Mouse (Mus musculus) CH12.LX (cell line): ENCODE data around the gene Vwa7. TPM values are rescaled to one million over a fixed set of nuclear protein-coding genes. Genes with fewer than 3 reads are reported as not detected.

ENCODE experiments used
- DNase-seq: peaks from one replicate; pipeline ENCODE4 v3.0.0-alpha.2; 2013; ENCODE audit errors: extremely low read depth
- H3K27ac ChIP-seq: 2 replicates; pipeline ENCODE4 v1.5.1; 2012; ENCODE audit warnings: low read depth, mild to moderate bottlenecking, control low read depth, moderate library complexity; ENCODE audit not compliant: insufficient read depth
- H3K27me3 ChIP-seq: replicated peaks from 2 replicates; pipeline ENCODE3; 2012; ENCODE audit warnings: inconsistent platforms
- H3K36me3 ChIP-seq, 2 experiments: replicated peaks in 1 of 2; 2 replicates each; pipeline versions ENCODE3 to v1.6.1; 2012; ENCODE audit warnings: inconsistent platforms in 1 of 2, low read length in 1 of 2, mild to moderate bottlenecking in 1 of 2, mixed read lengths in 1 of 2, moderate library complexity in 1 of 2; ENCODE audit not compliant: control insufficient read depth in 1 of 2, insufficient read depth in 1 of 2
- H3K4me1 ChIP-seq, 2 experiments: 2 replicates each; pipeline ENCODE4 v1.6.1; 2012; ENCODE audit warnings: inconsistent platforms in 1 of 2, moderate library complexity in 1 of 2; ENCODE audit not compliant: insufficient read depth in 2 of 2, control insufficient read depth in 1 of 2
- H3K4me2 ChIP-seq: 2 replicates; pipeline ENCODE4 v1.6.1; 2012; ENCODE audit warnings: low read depth, mild to moderate bottlenecking, control low read depth; ENCODE audit not compliant: poor library complexity, insufficient read depth, severe bottlenecking
- H3K4me3 ChIP-seq, 3 experiments: fragments of 150-350 bp in 1 of 3; sonication (generic) in 1 of 3; replicated peaks in 1 of 3; 2 replicates each; pipeline versions ENCODE3 to v1.5.1; 2011 to 2012; ENCODE audit warnings: low read depth in 2 of 3, low read length in 2 of 3, mild to moderate bottlenecking in 2 of 3, moderate library complexity in 2 of 3, control low read depth in 1 of 3, improper control_type of control experiment in 1 of 3, inconsistent platforms in 1 of 3, mixed read lengths in 1 of 3; ENCODE audit not compliant: poor library complexity in 1 of 3
- H3K79me2 ChIP-seq: replicated peaks from 2 replicates; pipeline ENCODE4 v1.6.1; 2012; ENCODE audit warnings: mild to moderate bottlenecking, moderate library complexity; ENCODE audit not compliant: control insufficient read depth, poor library complexity, insufficient read depth, severe bottlenecking; ENCODE audit errors: extremely low read depth
- H3K9ac ChIP-seq: 2 replicates; pipeline ENCODE4 v1.6.1; 2012; ENCODE audit warnings: low read depth, mild to moderate bottlenecking, control low read depth, moderate library complexity; ENCODE audit not compliant: insufficient read depth
- H3K9me3 ChIP-seq: replicated peaks from 2 replicates; pipeline ENCODE3; 2012; ENCODE audit warnings: low read length, inconsistent platforms, mixed read lengths
- CTCF ChIP-seq, 2 experiments: IDR thresholded peaks in 1 of 2; conservative IDR thresholded peaks in 1 of 2; 2 replicates each; pipeline ENCODE4 v1.5.1; 2011 to 2012; ENCODE audit warnings: low read depth in 2 of 2, low read length in 2 of 2, improper control_type of control experiment in 1 of 2, inconsistent platforms in 1 of 2, mild to moderate bottlenecking in 1 of 2, moderate library complexity in 1 of 2
- EP300 ChIP-seq: IDR thresholded peaks from 2 replicates; pipeline ENCODE4 v1.6.1; 2011; ENCODE audit warnings: low read length, improper control_type of control experiment
- NELFE ChIP-seq: IDR thresholded peaks from 2 replicates; pipeline ENCODE4 v1.6.1; 2011; ENCODE audit warnings: low read depth, low read length, improper control_type of control experiment
- POLR2A ChIP-seq: IDR thresholded peaks from 2 replicates; pipeline ENCODE4 v1.6.1; 2011; ENCODE audit warnings: low read depth, mild to moderate bottlenecking, improper control_type of control experiment, low read length
- POLR2AphosphoS2 ChIP-seq: IDR thresholded peaks from 2 replicates; pipeline ENCODE4 v1.6.1; 2011; ENCODE audit warnings: low read depth, low read length, improper control_type of control experiment
- SIN3A ChIP-seq: IDR thresholded peaks from 2 replicates; pipeline ENCODE4 v1.6.1; 2012; ENCODE audit warnings: low read length, improper control_type of control experiment, inconsistent platforms
- SMC3 ChIP-seq: IDR thresholded peaks from 2 replicates; pipeline ENCODE4 v1.6.1; 2011; ENCODE audit warnings: low read depth, low read length, improper control_type of control experiment
- TCF12 ChIP-seq: IDR thresholded peaks from 2 replicates; pipeline ENCODE4 v1.6.1; 2014; ENCODE audit warnings: low read depth, mild to moderate bottlenecking, inconsistent platforms, low read length, improper control_type of control experiment
- ZMIZ1 ChIP-seq: IDR thresholded peaks from 2 replicates; pipeline ENCODE4 v1.6.1; 2012; ENCODE audit warnings: low read depth, mild to moderate bottlenecking, inconsistent platforms, low read length, improper control_type of control experiment
- ZNF384 ChIP-seq: IDR thresholded peaks from 2 replicates; pipeline ENCODE4 v1.6.1; 2012; ENCODE audit warnings: low read depth, low read length, improper control_type of control experiment, inconsistent platforms
- dilution Hi-C: fragments of 300-500 bp; cut with MboI; formaldehyde crosslinking; loops from 2 replicates; pipeline ENCODE4 v1.14.3; 2020; ENCODE audit warnings: low sequenced_read_pairs; ENCODE audit not compliant: extremely low pct_unique_long_range_greater_than_20kb, extremely low pct_ligation_motif_present
- in situ Hi-C: fragments of 300-500 bp; cut with MboI; formaldehyde crosslinking; loops from 3 replicates; pipeline ENCODE4 v1.14.3; 2019; ENCODE audit warnings: low sequenced_read_pairs, low pct_ligation_motif_present, low pct_unique_long_range_greater_than_20kb, mixed read lengths
- polyA plus RNA-seq: library from polyadenylated mRNA; unstranded; fragments of >175 nt; gene quantifications from 2 replicates; pipeline ENCODE4 v1.2.1, GENCODE M21; 2012; ENCODE audit warnings: low read depth; ENCODE audit not compliant: insufficient read length
- total RNA-seq, 2 experiments: library from RNA; depleted of rRNA; stranded (reverse); fragments of 300-350 nt in 1 of 2; fragments of >200 nt in 1 of 2; gene quantifications; 2 replicates each; pipeline ENCODE4 v1.2.3; 2012 to 2014

Gene Vwa7
- total and polyA plus RNA-seq, 3 experiments, result 0.42 to 1.2 TPM; not detected in 1

- dilution Hi-C loops, result no loop called here
- Histone ChIP-seq H3K79me2 (0 out of 2 replicates have a peak, but pooled peaks cover 3% of the 10 kb centered on the region), H3K4me3 (peak overlapping the region in 2 of 3 experiments; percentile 62 to 67), H3K27ac (no peak overlapping the region), H3K4me2 (0 out of 2 replicates have a peak overlapping the region, but pooled peaks have one; percentile 47), H3K4me1 (peaks cover 5 to 57% of the 10 kb centered on the region in 2 experiments; a peak in 3 of 4 replicates), H3K9ac (peak overlapping the region; percentile 65; the same call in 1 of the 2 replicates), H3K9me3 (no peaks in the 10 kb centered on the region), H3K36me3 (peaks cover 0 to 2% of the 10 kb centered on the region in 2 experiments), H3K27me3 (no peaks in the 10 kb centered on the region)
- no peak for DNase-seq
- in situ Hi-C loops, result no loop called here
- TF ChIP-seq POLR2A, result no peak
- TF ChIP-seq ZNF384, result 0 out of 2 replicates have a peak, but pooled peaks have one; percentile 9
- 0 out of 4 replicates have a peak, but pooled peaks of 1 of the 2 experiments have one; percentile 2 for TF ChIP-seq CTCF (conservative IDR thresholded peaks at IDR 0.05 in 1 of 2, IDR thresholded peaks at IDR 0.05 in 1 of 2; ENCODE audit: low read depth in 2 of 2, low read length in 2 of 2)
These were observed 28.8 kb downstream of the Vwa7 start for GRCm38 (mm10) chr17:35044904-35045806.

- in situ Hi-C loops (no loop called here), dilution Hi-C loops (no loop called here)
- Histone ChIP-seq H3K4me2 (peak overlapping the region; percentile 47), H3K27me3 (no peaks in the 10 kb centered on the region), H3K4me1 (peaks cover 5 to 57% of the 10 kb centered on the region in 2 experiments; a peak in 3 of 4 replicates), H3K4me3 (peak overlapping the region; percentile 44 to 67 (median 62)), H3K27ac (peak overlapping the region; percentile 34; the same call in 1 of the 2 replicates), H3K9ac (peak overlapping the region; percentile 65)
- no peak for DNase-seq
- TF ChIP-seq NELFE (peak; percentile 59), SIN3A (peak; percentile 8; the same call in 1 of the 2 replicates), POLR2AphosphoS2 (no peak), POLR2A (peak; percentile 56; the same call in 1 of the 2 replicates), ZMIZ1 (peak; percentile 15; the same call in 1 of the 2 replicates), SMC3 (no peak), EP300 (no peak), TCF12 (peak; percentile 20; the same call in 1 of the 2 replicates)
- TF ChIP-seq, all 38 proteins: peak for 5
- H3K79me2 ChIP-seq, result peaks cover 7% of the 10 kb centered on the region; the same call in 1 of the 2 replicates
- no peaks in the 10 kb centered on the region for H3K9me3 ChIP-seq
- peaks cover 0 to 2% of the 10 kb centered on the region in 2 experiments for H3K36me3 ChIP-seq
These were observed 29.7 kb downstream of the Vwa7 start for GRCm38 (mm10) chr17:35045807-35046680.
